Mouse (Mus musculus): ENCODE measurements around the gene Bcl11a. TPM values are rescaled to one million over a fixed set of nuclear protein-coding genes. Genes with fewer than 3 reads are reported as not detected.

Bcl11a gene
- polyA plus RNA-seq, 1 experiment from 2014 or later: 10.3 TPM

DNA sequence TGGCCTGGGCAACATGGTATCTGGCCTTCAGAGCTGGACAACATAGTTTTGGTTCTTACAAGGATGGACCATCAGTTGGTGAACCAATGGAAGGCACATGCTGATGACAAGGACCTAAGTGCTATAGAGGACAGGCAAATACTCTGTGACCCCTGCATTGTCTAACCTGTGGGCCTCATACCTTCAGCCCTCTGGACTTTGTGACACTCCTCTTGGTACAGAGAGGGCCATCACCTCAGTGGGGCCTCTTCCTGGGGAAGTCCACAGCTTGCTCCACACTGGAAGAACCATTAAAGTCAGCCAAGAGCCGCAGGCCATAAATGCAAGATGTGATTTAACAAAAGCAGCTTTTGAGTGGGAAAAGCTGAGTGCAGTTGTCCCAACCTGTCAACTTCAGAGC lies 68.6 kb downstream of the Bcl11a start:
- Histone ChIP-seq H3K27me3 (ENCODE audit: insufficient read depth, low read length) (no peaks in the 10 kb centered on the region), H3K9ac (replicated peaks) (no peak overlapping the region), H3K36me3 (replicated peaks; ENCODE audit: insufficient read depth, low read length) (no peaks in the 10 kb centered on the region), H3K27ac (ENCODE audit: low read depth) (peak overlapping the region; percentile 41), H3K4me2 (ENCODE audit: low read depth, low read length) (0 out of 2 replicates have a peak overlapping the region, but pooled peaks have one; percentile 10), H3K9me3 (ENCODE audit: low read length) (no peaks in the 10 kb centered on the region), H3K4me1 (ENCODE audit: insufficient read depth) (peaks cover 28% of the 10 kb centered on the region), H3K4me3 (ENCODE audit: low read depth, low read length) (no peak overlapping the region)
- ATAC-seq (peak; percentile 40; the same call in 1 of the 2 replicates), DNase-seq (no peak)
- TF ChIP-seq EP300 (IDR thresholded peaks at IDR 0.05; ENCODE audit: low read depth) (no peak), CTCF (IDR thresholded peaks at IDR 0.05; ENCODE audit: low read depth) (no peak)
- WGBS (ENCODE audit: insufficient replicate concordance): 67% methylated on average over 1 of the region's 1 CpGs

DNA sequence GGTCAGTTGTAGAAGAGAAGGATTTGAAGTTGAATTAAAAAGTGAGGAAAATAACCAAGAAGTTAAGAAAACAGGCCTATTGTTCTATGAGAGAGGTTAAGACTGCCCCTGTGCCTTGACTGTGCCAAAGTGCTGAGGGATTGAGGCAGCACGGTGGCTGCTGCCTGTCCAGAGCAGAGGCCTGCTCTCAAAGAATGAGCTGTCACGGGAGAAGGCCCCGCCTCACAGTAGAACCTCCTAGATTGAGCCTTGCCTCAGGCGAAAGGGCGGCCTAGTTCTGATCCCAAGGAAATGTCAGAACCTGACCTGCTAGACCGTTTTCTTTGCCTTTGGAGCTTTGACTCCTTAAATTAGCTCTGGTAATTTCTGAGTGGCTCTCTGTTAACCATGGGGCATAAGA lies 69.8 kb downstream of the Bcl11a start:
- Histone ChIP-seq H3K36me3 (replicated peaks; ENCODE audit: insufficient read depth, low read length) (no peaks in the 10 kb centered on the region), H3K27ac (ENCODE audit: low read depth) (no peak overlapping the region), H3K27me3 (ENCODE audit: insufficient read depth, low read length) (no peaks in the 10 kb centered on the region), H3K4me3 (ENCODE audit: low read depth, low read length) (no peak overlapping the region), H3K4me1 (ENCODE audit: insufficient read depth) (peaks cover 23% of the 10 kb centered on the region), H3K4me2 (ENCODE audit: low read depth, low read length) (no peak overlapping the region), H3K9ac (replicated peaks) (no peak overlapping the region), H3K9me3 (ENCODE audit: low read length) (no peaks in the 10 kb centered on the region)
- WGBS (ENCODE audit: insufficient replicate concordance): 67% methylated on average over 6 of the region's 6 CpGs
- no peak for DNase-seq
- ATAC-seq: no peak
- TF ChIP-seq EP300 (IDR thresholded peaks at IDR 0.05; ENCODE audit: low read depth) (no peak), CTCF (IDR thresholded peaks at IDR 0.05; ENCODE audit: low read depth) (no peak)

DNA sequence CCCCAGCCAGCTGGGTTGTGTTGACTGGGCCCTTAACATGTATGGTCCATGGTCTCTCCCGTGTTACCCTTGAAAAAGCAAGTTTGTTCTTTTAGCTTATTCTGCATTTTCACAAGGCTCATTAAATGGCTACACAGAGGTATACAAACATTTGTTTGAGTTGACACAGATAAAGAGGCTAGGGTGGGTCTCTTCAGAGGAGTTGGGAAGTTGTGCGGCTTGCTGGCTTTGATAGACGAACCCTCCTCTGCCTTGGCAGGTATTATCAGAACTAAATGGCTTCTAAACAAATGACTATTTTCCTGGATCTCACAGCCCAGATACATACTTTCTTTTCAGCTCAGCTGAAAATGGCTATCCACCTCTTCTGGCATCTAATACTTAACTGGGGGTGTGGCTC lies 70.7 kb downstream of the Bcl11a start:
- WGBS (ENCODE audit: insufficient replicate concordance): 57% methylated on average over 3 of the region's 3 CpGs
- H3K4me3 ChIP-seq (ENCODE audit: low read depth, low read length): no peak overlapping the region
- H3K4me2 ChIP-seq (ENCODE audit: low read depth, low read length): no peak overlapping the region
- DNase-seq (no peak), ATAC-seq (no peak)
- no peaks in the 10 kb centered on the region for H3K9me3 ChIP-seq (ENCODE audit: low read length)
- no peaks in the 10 kb centered on the region for H3K27me3 ChIP-seq (ENCODE audit: insufficient read depth, low read length)
- H3K27ac ChIP-seq (ENCODE audit: low read depth): no peak overlapping the region
- H3K4me1 ChIP-seq (ENCODE audit: insufficient read depth): peaks cover 23% of the 10 kb centered on the region
- H3K36me3 ChIP-seq (replicated peaks; ENCODE audit: insufficient read depth, low read length): no peaks in the 10 kb centered on the region
- no peak overlapping the region for H3K9ac ChIP-seq (replicated peaks)
- TF ChIP-seq CTCF (IDR thresholded peaks at IDR 0.05; ENCODE audit: low read depth) (no peak), EP300 (IDR thresholded peaks at IDR 0.05; ENCODE audit: low read depth) (peak; percentile 21; the same call in 1 of the 2 replicates)

DNA sequence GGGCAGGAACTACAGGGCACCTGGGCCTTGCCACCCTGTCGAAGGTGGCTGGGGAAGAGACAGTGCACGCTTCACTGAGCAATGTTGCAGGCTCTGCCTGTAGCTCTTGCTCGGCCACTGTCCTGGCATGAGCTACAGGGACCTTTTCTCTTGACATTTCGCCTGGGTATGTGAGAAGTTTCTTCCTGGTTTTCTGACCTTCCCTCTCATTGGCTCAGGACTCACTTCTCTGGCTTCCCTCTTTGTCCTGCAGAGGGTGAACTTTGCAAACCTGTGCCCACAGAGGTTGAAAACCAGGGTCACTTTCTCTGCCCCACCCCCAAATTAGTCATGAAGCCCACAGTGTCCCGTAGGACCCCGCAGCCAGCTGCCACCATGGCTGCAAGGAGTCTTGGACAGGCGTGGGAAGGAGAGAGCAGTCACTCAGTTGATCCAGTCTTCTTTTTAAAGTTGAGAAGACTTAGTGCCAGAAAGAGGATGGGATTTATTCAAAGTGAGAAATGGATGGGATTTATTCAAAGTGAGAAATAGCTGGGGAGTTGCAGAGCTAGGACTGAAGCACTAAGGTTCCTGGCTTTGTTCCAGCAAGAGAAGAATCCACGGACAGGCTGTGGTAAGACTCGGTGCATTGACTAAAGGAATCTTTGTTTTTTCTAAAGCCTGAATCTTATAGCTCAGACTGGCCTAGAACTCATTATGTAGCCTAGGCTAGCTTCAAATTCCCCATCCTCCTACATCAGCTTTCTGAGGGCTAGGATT lies 71.8 kb downstream of the Bcl11a start:
- Histone ChIP-seq H3K4me1 (ENCODE audit: insufficient read depth) (peaks cover 23% of the 10 kb centered on the region), H3K27me3 (ENCODE audit: insufficient read depth, low read length) (no peaks in the 10 kb centered on the region), H3K4me3 (ENCODE audit: low read depth, low read length) (no peak overlapping the region), H3K36me3 (replicated peaks; ENCODE audit: insufficient read depth, low read length) (no peaks in the 10 kb centered on the region), H3K9me3 (ENCODE audit: low read length) (no peaks in the 10 kb centered on the region), H3K27ac (ENCODE audit: low read depth) (no peak overlapping the region), H3K9ac (replicated peaks) (no peak overlapping the region), H3K4me2 (ENCODE audit: low read depth, low read length) (no peak overlapping the region)
- ATAC-seq (no peak), DNase-seq (no peak)
- 70% methylated on average over 9 of the region's 9 CpGs for WGBS (ENCODE audit: insufficient replicate concordance)
- no peak for TF ChIP-seq CTCF (IDR thresholded peaks at IDR 0.05; ENCODE audit: low read depth)
- no peak for TF ChIP-seq EP300 (IDR thresholded peaks at IDR 0.05; ENCODE audit: low read depth)

DNA sequence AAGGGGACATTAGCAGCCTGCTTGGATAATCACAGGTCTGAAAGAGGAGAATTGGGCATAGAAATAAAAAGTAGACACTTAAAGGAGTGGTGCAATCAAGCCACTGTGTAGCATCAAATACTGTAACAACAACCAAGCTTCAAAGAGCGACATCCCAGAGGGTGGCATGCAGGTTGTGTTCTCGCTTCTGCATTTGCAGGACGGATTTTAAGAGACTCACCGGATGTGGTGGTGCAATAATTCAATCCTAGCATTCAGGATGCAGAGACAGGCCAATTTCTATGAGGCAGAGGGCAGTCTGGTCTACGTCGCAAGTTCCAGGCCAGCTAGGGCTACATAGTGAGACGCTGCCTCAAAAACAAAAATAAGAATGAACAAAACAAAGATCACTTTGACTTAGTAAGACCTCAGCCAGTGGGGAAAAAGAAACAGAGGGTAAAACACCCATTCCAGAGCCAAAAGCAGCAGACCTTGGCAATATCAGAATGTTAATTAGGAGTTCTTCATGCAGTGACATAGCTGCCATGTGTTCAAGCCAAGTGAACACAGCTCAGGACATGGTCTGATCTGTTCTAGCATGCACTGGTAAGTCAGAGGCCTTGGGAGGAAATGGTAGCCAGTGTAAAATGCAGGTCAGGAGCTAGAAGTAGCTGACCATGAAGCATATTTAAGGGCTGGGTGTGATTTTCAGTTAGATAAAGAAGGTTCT lies 74.4 kb downstream of the Bcl11a start:
- H3K9me3 ChIP-seq (ENCODE audit: low read length): no peaks in the 10 kb centered on the region
- no peak overlapping the region for H3K27ac ChIP-seq (ENCODE audit: low read depth)
- H3K4me1 ChIP-seq (ENCODE audit: insufficient read depth): peaks cover 13% of the 10 kb centered on the region; the same call in 1 of the 2 replicates
- H3K9ac ChIP-seq (replicated peaks): no peak overlapping the region
- 83% methylated on average over 7 of the region's 7 CpGs for WGBS (ENCODE audit: insufficient replicate concordance)
- no peak overlapping the region for H3K4me2 ChIP-seq (ENCODE audit: low read depth, low read length)
- ATAC-seq (no peak), DNase-seq (no peak)
- TF ChIP-seq EP300 (IDR thresholded peaks at IDR 0.05; ENCODE audit: low read depth) (no peak), CTCF (IDR thresholded peaks at IDR 0.05; ENCODE audit: low read depth) (no peak)
- H3K4me3 ChIP-seq (ENCODE audit: low read depth, low read length): no peak overlapping the region
- no peaks in the 10 kb centered on the region for H3K36me3 ChIP-seq (replicated peaks; ENCODE audit: insufficient read depth, low read length)
- no peaks in the 10 kb centered on the region for H3K27me3 ChIP-seq (ENCODE audit: insufficient read depth, low read length)

DNA sequence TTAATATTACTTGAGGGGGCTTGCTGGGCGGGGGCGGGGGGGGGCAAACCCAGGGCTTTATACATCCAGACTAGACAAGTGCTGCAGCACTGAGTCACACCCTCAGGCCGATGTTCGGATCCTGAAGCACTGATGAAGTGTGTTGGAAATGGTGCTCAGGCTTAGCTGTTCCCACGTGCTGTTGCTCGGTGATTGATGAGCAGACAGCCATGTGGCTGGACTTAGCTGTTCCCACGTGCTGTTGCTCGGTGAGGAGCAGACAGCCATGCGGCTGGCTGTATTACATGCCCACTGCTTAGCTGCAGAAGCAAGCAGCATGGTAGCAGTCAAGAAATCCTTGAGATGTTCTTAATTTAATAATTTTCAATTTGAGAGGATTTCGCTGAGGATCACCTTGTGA lies 75.2 kb downstream of the Bcl11a start:
- no peak for DNase-seq
- Histone ChIP-seq H3K36me3 (replicated peaks; ENCODE audit: insufficient read depth, low read length) (no peaks in the 10 kb centered on the region), H3K4me3 (ENCODE audit: low read depth, low read length) (no peak overlapping the region), H3K27ac (ENCODE audit: low read depth) (no peak overlapping the region), H3K9ac (replicated peaks) (no peak overlapping the region), H3K4me2 (ENCODE audit: low read depth, low read length) (no peak overlapping the region), H3K9me3 (ENCODE audit: low read length) (no peaks in the 10 kb centered on the region), H3K27me3 (ENCODE audit: insufficient read depth, low read length) (no peaks in the 10 kb centered on the region), H3K4me1 (ENCODE audit: insufficient read depth) (peaks cover 9% of the 10 kb centered on the region; the same call in 1 of the 2 replicates)
- TF ChIP-seq CTCF (IDR thresholded peaks at IDR 0.05; ENCODE audit: low read depth) (no peak), EP300 (IDR thresholded peaks at IDR 0.05; ENCODE audit: low read depth) (no peak)
- ATAC-seq: no peak
- 80% methylated on average over 10 of the region's 10 CpGs for WGBS (ENCODE audit: insufficient replicate concordance)

Measured in liver, postnatal 0 days (tissue).